Mouse (Mus musculus) inflammation-experienced regulatory T-cells, adult 6 months (primary cell): ENCODE data around the gene Matk. TPM values are rescaled to one million over a fixed set of nuclear protein-coding genes. Genes with fewer than 3 reads are reported as not detected.

Experiments used
- ATAC-seq: one replicate; pipeline ENCODE4 v1.8.0; 2017
- polyA plus RNA-seq, 3 experiments: library from polyadenylated mRNA; unstranded; fragments of 100-300 nt; shearing (Covaris generic); gene quantifications; one replicate each; pipeline ENCODE4 v1.2.1; 2017

Gene Matk
- polyA plus RNA-seq, 3 experiments from 2014 or later, result 30.1 to 68.1 (median 64.4) TPM

DNA sequence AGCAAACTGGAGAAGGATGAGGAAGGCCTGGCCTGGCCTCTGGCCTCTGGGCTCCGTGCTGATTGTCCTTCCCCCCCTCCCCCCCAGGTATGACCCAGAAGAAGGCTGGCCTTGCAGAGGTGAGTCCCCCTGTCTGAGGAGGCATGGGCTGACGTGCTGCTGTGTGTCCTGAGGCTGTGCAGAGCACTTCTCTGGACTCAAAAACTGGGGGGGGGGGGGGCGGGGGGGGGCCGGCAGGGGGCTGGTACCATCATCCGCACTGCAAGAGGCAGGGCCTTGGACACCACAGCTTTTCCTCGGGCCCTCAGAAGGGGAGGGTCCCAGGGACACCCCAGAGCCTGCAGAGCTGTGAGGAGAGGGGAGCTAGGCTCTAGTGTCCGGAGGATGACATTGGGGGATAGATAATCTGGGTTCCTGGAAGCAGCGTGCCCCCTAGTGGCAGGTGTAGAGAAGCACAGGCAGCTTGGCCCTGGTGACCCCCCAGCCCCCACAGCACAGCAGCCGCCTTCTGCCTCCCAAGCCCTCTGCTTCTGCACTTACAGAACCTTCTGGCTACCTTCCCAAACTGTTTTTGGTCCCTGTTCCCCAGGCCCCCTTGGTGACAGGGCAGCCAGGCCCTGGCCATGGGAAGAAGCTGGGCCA is 52.0 kb downstream of the Matk start:
- ATAC-seq, result peak; percentile 36

DNA sequence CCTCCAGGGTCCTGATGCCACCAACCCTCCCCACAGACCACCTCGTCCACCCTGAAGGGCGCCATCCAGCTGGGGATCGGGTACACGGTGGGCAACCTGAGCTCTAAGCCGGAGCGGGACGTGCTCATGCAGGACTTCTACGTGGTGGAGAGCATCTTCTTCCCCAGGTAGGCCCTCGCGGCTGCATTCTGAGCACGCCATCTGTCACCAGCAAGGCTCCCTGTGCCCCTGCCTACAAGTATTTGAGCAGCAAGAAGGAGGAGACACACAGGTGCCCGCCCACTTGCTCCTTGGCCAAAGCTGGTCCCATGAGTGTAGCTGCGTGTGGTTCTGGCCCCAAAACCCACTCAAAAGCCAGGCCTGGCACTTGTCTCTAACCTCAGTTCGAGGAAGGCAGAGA is 52.9 kb downstream of the Matk start:
- no peak for ATAC-seq

DNA sequence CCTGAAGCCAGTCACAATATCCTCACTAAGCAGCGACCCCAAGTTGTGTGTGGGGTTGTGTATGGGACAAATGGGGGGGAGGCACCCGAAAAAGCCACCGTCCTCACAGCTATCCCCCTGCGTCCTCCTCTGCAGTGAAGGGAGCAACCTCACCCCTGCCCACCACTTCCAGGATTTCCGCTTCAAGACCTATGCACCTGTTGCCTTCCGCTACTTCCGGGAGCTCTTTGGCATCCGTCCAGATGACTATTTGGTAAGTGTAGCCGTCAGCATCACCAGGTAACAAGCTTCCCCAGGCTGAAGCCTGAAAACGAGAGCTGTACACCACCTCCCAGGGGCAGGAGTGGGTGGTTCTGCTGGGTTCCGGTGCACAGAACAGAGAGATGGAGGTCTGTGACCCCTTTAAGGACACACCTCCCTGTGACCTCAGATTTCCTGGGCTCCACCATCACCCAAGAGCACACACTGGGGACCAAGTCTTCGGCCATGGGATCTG is 53.5 kb downstream of the Matk start:
- ATAC-seq, result no peak

DNA sequence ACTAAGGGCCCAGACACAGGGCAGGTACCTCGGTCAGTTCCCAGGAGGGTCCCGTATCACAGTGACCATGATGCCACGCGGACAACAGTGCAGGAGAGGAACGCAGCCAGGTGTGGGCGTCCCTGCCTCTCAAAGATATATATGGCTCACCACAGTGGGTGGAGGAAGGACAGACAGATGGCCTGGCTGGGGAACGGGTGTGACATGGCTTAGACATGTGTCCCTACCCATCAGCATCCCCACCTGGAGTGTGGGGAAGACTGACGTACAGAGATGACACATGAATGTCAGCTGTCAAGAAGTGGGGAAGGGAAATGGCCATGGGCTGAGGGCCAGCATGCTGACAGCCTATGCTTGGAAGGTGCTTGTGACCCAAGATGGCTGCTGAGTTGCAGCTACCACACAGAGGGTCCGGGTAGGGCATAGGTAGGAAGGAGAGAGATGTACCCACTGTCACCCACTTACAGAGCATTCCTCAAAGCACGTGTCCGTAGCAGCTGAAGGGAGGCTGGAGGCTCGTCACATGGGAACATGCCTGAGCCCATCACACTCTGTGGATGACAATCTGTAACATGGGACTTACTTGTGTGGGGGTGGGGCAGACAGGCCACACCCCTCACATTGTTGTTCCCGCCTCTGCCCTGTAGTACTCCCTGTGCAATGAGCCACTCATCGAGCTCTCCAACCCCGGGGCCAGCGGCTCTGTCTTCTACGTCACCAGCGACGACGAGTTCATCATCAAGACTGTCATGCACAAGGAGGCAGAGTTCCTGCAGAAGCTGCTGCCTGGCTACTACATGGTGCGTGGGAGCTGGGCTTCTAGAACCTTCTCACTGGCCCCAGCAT is 54.3 kb downstream of the Matk start:
- ATAC-seq, result no peak

DNA sequence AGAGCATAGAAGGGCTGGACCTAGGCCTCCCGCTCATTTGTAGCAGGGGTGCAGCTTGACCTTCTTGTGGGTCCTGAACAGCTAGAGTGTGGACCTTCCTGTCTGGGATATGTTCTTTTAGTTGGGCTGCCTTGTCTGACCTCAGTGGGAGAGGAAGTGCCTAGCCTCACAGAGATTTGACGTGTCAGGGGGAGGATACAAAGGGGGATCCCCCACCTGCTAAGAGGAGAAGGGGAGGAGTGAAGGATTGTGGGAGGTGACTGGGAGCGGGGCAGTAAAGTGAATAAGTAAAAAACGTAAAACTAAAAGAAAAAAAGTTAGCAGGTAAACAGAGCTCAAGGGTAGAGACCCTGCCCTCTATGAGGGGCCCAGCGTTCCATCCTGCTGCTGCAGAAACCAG is 56.8 kb downstream of the Matk start:
- ATAC-seq, result peak; percentile 92

Other genes starting within 250 kb of the Matk start
- gene Gng7, start 238.0 kb upstream of the Matk start, polyA plus RNA-seq, result not detected
- gene Diras1, start 227.3 kb upstream of the Matk start, polyA plus RNA-seq, result not detected
- 1 to 10 TPM; 2.4 to 5.0 (median 2.7) TPM for gene Slc39a3, start 215.5 kb upstream of the Matk start, polyA plus RNA-seq
- 10 to 100 TPM; 66.4 to 86.5 (median 71.0) TPM for gene Sgta, start 192.8 kb upstream of the Matk start, polyA plus RNA-seq
- gene Thop1, start 182.9 kb upstream of the Matk start, polyA plus RNA-seq, result 1 to 10 TPM; 1.9 to 2.7 (median 2.5) TPM
- not detected for gene Creb3l3, start 154.1 kb upstream of the Matk start, polyA plus RNA-seq
- gene Map2k2, start 147.0 kb upstream of the Matk start, polyA plus RNA-seq, result 10 to 100 TPM; 22.1 to 27.1 (median 23.3) TPM
- 10 to 100 TPM in 1 of 3 experiments, 1 to 10 TPM in 2; 8.5 to 10.8 (median 9.3) TPM for gene Zbtb7a, start 117.7 kb upstream of the Matk start, polyA plus RNA-seq
- gene Pias4, start 85.0 kb upstream of the Matk start, polyA plus RNA-seq, result 10 to 100 TPM; 15.4 to 21.5 (median 17.1) TPM
- 1,000 to 10,000 TPM in 1 of 3 experiments, 100 to 1,000 TPM in 2; 925 to 1,158 (median 972) TPM for gene Eef2, start 76.3 kb upstream of the Matk start, polyA plus RNA-seq
- 1 to 10 TPM; 3.1 to 5.4 (median 3.6) TPM for gene Dapk3, start 69.9 kb upstream of the Matk start, polyA plus RNA-seq
- gene 4930442H23Rik, start 69.1 kb upstream of the Matk start, polyA plus RNA-seq, result not detected
- gene Nmrk2, start 50.9 kb upstream of the Matk start, polyA plus RNA-seq, result under 1 TPM in 2 of 3 experiments, not detected in 1; 0.17 to 0.28 TPM
- gene Atcay, start 22.1 kb upstream of the Matk start, polyA plus RNA-seq, result 10 to 100 TPM in 1 of 3 experiments, 1 to 10 TPM in 2; 4.8 to 12.6 (median 5.1) TPM
- gene Zfr2, start 19.8 kb upstream of the Matk start, polyA plus RNA-seq, result 1 to 10 TPM in 1 of 3 experiments, under 1 TPM in 2; 0.20 to 1.0 (median 0.37) TPM
- 100 to 1,000 TPM; 111 to 148 (median 127) TPM for gene Mrpl54, start 14.0 kb downstream of the Matk start, polyA plus RNA-seq
- gene Apba3, start 14.0 kb downstream of the Matk start, polyA plus RNA-seq, result 10 to 100 TPM in 2 of 3 experiments, 1 to 10 TPM in 1; 9.9 to 12.4 (median 12.3) TPM
- 1 to 10 TPM; 1.7 to 3.2 (median 1.9) TPM for gene Tjp3, start 38.6 kb downstream of the Matk start, polyA plus RNA-seq
- gene Pip5k1c, start 40.0 kb downstream of the Matk start, polyA plus RNA-seq, result 10 to 100 TPM; 10.7 to 15.9 (median 14.4) TPM
- gene Cactin, start 68.2 kb downstream of the Matk start, polyA plus RNA-seq, result 1 to 10 TPM; 2.9 to 6.5 (median 4.1) TPM
- gene Tbxa2r, start 75.8 kb downstream of the Matk start, polyA plus RNA-seq, result 10 to 100 TPM in 2 of 3 experiments, 1 to 10 TPM in 1; 10.0 to 21.7 (median 17.0) TPM
- gene Gipc3, start 90.3 kb downstream of the Matk start, polyA plus RNA-seq, result under 1 TPM in 1 of 3 experiments, not detected in 2; 0.12 TPM
- gene Hmg20b, start 97.5 kb downstream of the Matk start, polyA plus RNA-seq, result 10 to 100 TPM; 17.1 to 20.4 (median 17.8) TPM
- 1 to 10 TPM; 1.6 to 2.1 (median 1.9) TPM for gene Mfsd12, start 104.6 kb downstream of the Matk start, polyA plus RNA-seq
- gene 4930404N11Rik, start 112.9 kb downstream of the Matk start, polyA plus RNA-seq, result 1 to 10 TPM in 1 of 3 experiments, under 1 TPM in 2; 0.26 to 1.7 (median 0.96) TPM
- gene Fzr1, start 125.6 kb downstream of the Matk start, polyA plus RNA-seq, result 10 to 100 TPM; 10.7 to 27.1 (median 13.4) TPM
- gene Dohh, start 131.5 kb downstream of the Matk start, polyA plus RNA-seq, result 10 to 100 TPM in 2 of 3 experiments, 1 to 10 TPM in 1; 9.2 to 17.9 (median 10.9) TPM
- gene Gm48551, start 131.5 kb downstream of the Matk start, polyA plus RNA-seq, result 1 to 10 TPM in 2 of 3 experiments, under 1 TPM in 1; 0.60 to 1.9 (median 1.1) TPM
- gene Gm48552, start 136.1 kb downstream of the Matk start, polyA plus RNA-seq, result 1 to 10 TPM in 1 of 3 experiments, not detected in 2; 3.1 TPM
- 10 to 100 TPM in 1 of 3 experiments, 1 to 10 TPM in 2; 4.4 to 10.7 (median 9.8) TPM for gene Smim24, start 140.1 kb downstream of the Matk start, polyA plus RNA-seq
- 10 to 100 TPM; 13.8 to 17.2 (median 15.0) TPM for gene Nfic, start 202.7 kb downstream of the Matk start, polyA plus RNA-seq
- 1 to 10 TPM; 1.1 to 1.4 (median 1.2) TPM for gene Celf5, start 229.8 kb downstream of the Matk start, polyA plus RNA-seq
- 10 to 100 TPM; 34.3 to 41.1 (median 36.9) TPM for gene Ncln, start 243.5 kb downstream of the Matk start, polyA plus RNA-seq
- 10 to 100 TPM; 49.1 to 93.2 (median 50.3) TPM for gene S1pr4, start 247.2 kb downstream of the Matk start, polyA plus RNA-seq